Mouse (Mus musculus) forebrain, embryonic 11.5 days (tissue): ENCODE measurements around the gene Izumo1. TPM values are rescaled to one million over a fixed set of nuclear protein-coding genes. Genes with fewer than 3 reads are reported as not detected.

Experiments used
- ATAC-seq: fragments of 200-750 bp; cut with Nextera tagmentation; replicated peaks from 2 replicates; pipeline ENCODE4 v1.8.0; 2017; ENCODE audit warnings: moderate TSS enrichment; ENCODE audit not compliant: low FRiP score
- DNase-seq: peaks from one replicate; pipeline ENCODE4 v3.0.0-alpha.2; 2017; ENCODE audit warnings: low spot score
- H3K27ac ChIP-seq: fragments of 300-500 bp; sonication (generic); 2 replicates; pipeline ENCODE4 v1.5.1; 2014; ENCODE audit warnings: low read depth, low read length
- H3K27me3 ChIP-seq: fragments of 300-500 bp; sonication (generic); 2 replicates; pipeline ENCODE4 v1.6.1; 2014; ENCODE audit warnings: mild to moderate bottlenecking, low read length, mixed read lengths; ENCODE audit not compliant: control insufficient read depth, insufficient read depth
- H3K36me3 ChIP-seq: fragments of 300-500 bp; sonication (generic); 2 replicates; pipeline ENCODE4 v1.6.1; 2014; ENCODE audit warnings: mild to moderate bottlenecking, low read length, moderate library complexity, mixed read lengths; ENCODE audit not compliant: control insufficient read depth, insufficient read depth
- H3K4me1 ChIP-seq: fragments of 300-500 bp; sonication (generic); replicated peaks from 2 replicates; pipeline ENCODE4 v1.6.1; 2014; ENCODE audit warnings: low read length, mixed read lengths; ENCODE audit not compliant: control insufficient read depth, insufficient read depth
- H3K4me2 ChIP-seq: fragments of 300-500 bp; sonication (generic); 2 replicates; pipeline ENCODE4 v1.6.1; 2014; ENCODE audit warnings: low read depth, mild to moderate bottlenecking, low read length, moderate library complexity, mixed read lengths; ENCODE audit not compliant: severe bottlenecking
- H3K4me3 ChIP-seq: fragments of 300-500 bp; sonication (generic); 2 replicates; pipeline ENCODE4 v1.5.1; 2014; ENCODE audit warnings: low read depth, low read length
- H3K9ac ChIP-seq: fragments of 300-500 bp; sonication (generic); 2 replicates; pipeline ENCODE4 v1.6.1; 2014; ENCODE audit warnings: low read length
- H3K9me3 ChIP-seq: fragments of 300-500 bp; sonication (generic); 2 replicates; pipeline ENCODE4 v1.6.1; 2016; ENCODE audit warnings: low read length, mixed read lengths; ENCODE audit not compliant: control insufficient read depth
- WGBS: fragments of 180-500 bp; shearing (Covaris S2); extraction: QIAGEN DNeasy Blood & Tissue Kit; methylation state at CpG from one replicate; pipeline ENCODE4 v1.1.7; 2014; 5-methylcytosine and 5-hydroxymethylcytosine counted together
- polyA plus RNA-seq: library from polyadenylated mRNA; unstranded; fragments of >200 nt; fragmentation: Nextera tagmentation; extraction: Ambion mirVana; gene quantifications from 2 replicates; pipeline ENCODE4 v1.2.1, GENCODE M21; 2014

Izumo1 gene
- polyA plus RNA-seq, 1 experiment from 2014 or later = not detected

- Histone ChIP-seq H3K4me1 (no peaks in the 10 kb centered on the region), H3K9me3 (no peaks in the 10 kb centered on the region), H3K9ac (no peak overlapping the region), H3K27me3 (no peaks in the 10 kb centered on the region), H3K27ac (no peak overlapping the region), H3K4me2 (no peak overlapping the region), H3K4me3 (no peak overlapping the region), H3K36me3 (no peaks in the 10 kb centered on the region)
- 64% methylated on average over 3 of the region's 3 CpGs for WGBS
- no peak for ATAC-seq
- no peak for DNase-seq
Observed at GRCm38 (mm10) chr7:45590874-45591273, 30.7 kb upstream of the Izumo1 start.

- Histone ChIP-seq H3K9me3 (no peaks in the 10 kb centered on the region), H3K4me1 (no peaks in the 10 kb centered on the region), H3K27ac (no peak overlapping the region), H3K36me3 (no peaks in the 10 kb centered on the region), H3K27me3 (no peaks in the 10 kb centered on the region), H3K9ac (no peak overlapping the region), H3K4me2 (no peak overlapping the region), H3K4me3 (no peak overlapping the region)
- ATAC-seq = no peak
- DNase-seq = no peak
- 84% methylated on average over 7 of the region's 7 CpGs for WGBS
Observed at GRCm38 (mm10) chr7:45591880-45592279, 29.7 kb upstream of the Izumo1 start.

DNA sequence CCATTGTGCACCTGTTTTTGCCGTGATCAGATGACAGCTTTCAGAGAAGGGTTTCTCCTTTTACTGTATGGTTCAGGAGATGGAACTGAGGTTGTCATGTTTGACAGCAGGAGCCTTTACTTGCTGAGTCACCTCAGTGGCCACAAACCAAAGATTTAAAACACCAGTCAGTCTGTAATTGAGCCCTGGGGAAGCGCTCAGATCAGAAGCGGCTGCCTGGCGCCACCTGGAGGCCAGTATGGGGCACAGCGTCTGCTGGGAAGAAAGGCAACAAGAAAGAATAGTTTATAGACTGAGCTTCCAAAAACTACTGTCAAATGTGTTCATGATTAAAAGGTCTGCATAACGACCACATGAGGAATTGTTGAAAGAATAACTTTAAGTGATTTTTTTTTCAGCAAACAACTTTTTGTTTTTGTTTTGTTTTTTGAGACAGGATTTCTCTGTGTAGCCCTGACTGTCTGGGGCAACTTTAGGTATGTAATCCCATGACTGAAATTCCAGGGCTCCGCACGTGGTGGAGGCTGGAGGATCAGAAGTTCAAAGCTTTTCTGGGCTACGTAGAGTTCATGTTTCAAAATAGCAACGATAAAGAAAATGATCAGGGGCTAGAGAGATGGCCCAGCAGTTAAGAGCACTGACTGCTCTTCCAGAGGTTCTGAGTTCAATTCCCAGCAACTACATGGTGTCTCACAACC is 28.3 kb upstream of the Izumo1 start:
- H3K9ac ChIP-seq = no peak overlapping the region
- ATAC-seq (no peak), DNase-seq (peak; percentile 86)
- H3K27me3 ChIP-seq = no peaks in the 10 kb centered on the region
- no peak overlapping the region for H3K4me3 ChIP-seq
- H3K9me3 ChIP-seq = no peaks in the 10 kb centered on the region
- H3K4me1 ChIP-seq = no peaks in the 10 kb centered on the region
- no peaks in the 10 kb centered on the region for H3K36me3 ChIP-seq
- H3K27ac ChIP-seq = no peak overlapping the region
- H3K4me2 ChIP-seq = no peak overlapping the region
- 25% methylated on average over 10 of the region's 10 CpGs for WGBS

DNA sequence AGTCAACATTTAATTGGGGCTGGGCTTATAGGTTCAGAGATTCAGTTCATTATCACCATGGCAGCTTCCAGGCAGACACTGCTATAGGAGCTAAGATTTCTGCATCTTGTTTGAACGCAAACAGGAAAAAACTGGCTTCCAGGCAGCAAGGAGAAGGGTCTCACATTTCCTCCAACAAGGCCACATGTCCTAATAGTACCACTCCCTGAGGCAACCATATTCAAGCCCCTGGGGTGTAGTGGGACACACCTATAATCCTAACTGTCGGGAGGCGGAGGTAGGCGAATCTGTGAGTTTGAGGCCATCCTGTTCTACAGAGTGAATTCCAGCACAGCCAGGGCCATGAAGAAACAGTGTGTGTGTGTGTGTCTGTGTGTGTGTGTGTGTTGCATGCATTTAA is 26.4 kb upstream of the Izumo1 start:
- DNase-seq = no peak
- no peak overlapping the region for H3K4me2 ChIP-seq
- ATAC-seq = no peak
- no peak overlapping the region for H3K4me3 ChIP-seq
- no peaks in the 10 kb centered on the region for H3K4me1 ChIP-seq
- 82% methylated on average over 4 of the region's 4 CpGs for WGBS
- no peaks in the 10 kb centered on the region for H3K36me3 ChIP-seq
- H3K27ac ChIP-seq = no peak overlapping the region
- no peak overlapping the region for H3K9ac ChIP-seq
- H3K9me3 ChIP-seq = no peaks in the 10 kb centered on the region
- no peaks in the 10 kb centered on the region for H3K27me3 ChIP-seq

- H3K27me3 ChIP-seq = no peaks in the 10 kb centered on the region
- no peaks in the 10 kb centered on the region for H3K36me3 ChIP-seq
- WGBS = 82% methylated on average over 1 of the region's 1 CpGs
- H3K9ac ChIP-seq = no peak overlapping the region
- H3K4me1 ChIP-seq = no peaks in the 10 kb centered on the region
- no peaks in the 10 kb centered on the region for H3K9me3 ChIP-seq
- no peak for ATAC-seq
- no peak overlapping the region for H3K4me3 ChIP-seq
- H3K4me2 ChIP-seq = no peak overlapping the region
- DNase-seq = no peak
- H3K27ac ChIP-seq = no peak overlapping the region
Observed at GRCm38 (mm10) chr7:45596107-45596506, 25.5 kb upstream of the Izumo1 start.

GRCm38 (mm10) chr7:45597013-45597412 is 24.6 kb upstream of the Izumo1 start:
- WGBS = 90% methylated on average over 5 of the region's 5 CpGs
- no peaks in the 10 kb centered on the region for H3K4me1 ChIP-seq
- no peak overlapping the region for H3K27ac ChIP-seq
- H3K4me3 ChIP-seq = no peak overlapping the region
- no peak for DNase-seq
- no peaks in the 10 kb centered on the region for H3K9me3 ChIP-seq
- no peaks in the 10 kb centered on the region for H3K36me3 ChIP-seq
- no peak overlapping the region for H3K4me2 ChIP-seq
- no peak for ATAC-seq
- H3K27me3 ChIP-seq = no peaks in the 10 kb centered on the region
- no peak overlapping the region for H3K9ac ChIP-seq

- DNase-seq (no peak), ATAC-seq (no peak)
- Histone ChIP-seq H3K27me3 (no peaks in the 10 kb centered on the region), H3K4me1 (no peaks in the 10 kb centered on the region), H3K9me3 (no peaks in the 10 kb centered on the region), H3K27ac (no peak overlapping the region), H3K4me2 (no peak overlapping the region), H3K9ac (no peak overlapping the region), H3K36me3 (no peaks in the 10 kb centered on the region), H3K4me3 (no peak overlapping the region)
- WGBS = 92% methylated on average over 6 of the region's 6 CpGs
Observed at GRCm38 (mm10) chr7:45597527-45597926, 24.1 kb upstream of the Izumo1 start.

- no peaks in the 10 kb centered on the region for H3K27me3 ChIP-seq
- DNase-seq (no peak), ATAC-seq (no peak)
- H3K9me3 ChIP-seq = no peaks in the 10 kb centered on the region
- no peak overlapping the region for H3K9ac ChIP-seq
- WGBS = 51% methylated on average over 18 of the region's 18 CpGs
- H3K4me1 ChIP-seq = no peaks in the 10 kb centered on the region
- no peak overlapping the region for H3K4me2 ChIP-seq
- H3K27ac ChIP-seq = no peak overlapping the region
- H3K36me3 ChIP-seq = no peaks in the 10 kb centered on the region
- H3K4me3 ChIP-seq = no peak overlapping the region
Observed at GRCm38 (mm10) chr7:45598960-45599879, 22.4 kb upstream of the Izumo1 start.
